Mouse (Mus musculus) MEL (cell line): ENCODE results near the gene Ap5z1.
A peak's percentile ranks its signal among the peaks of the same experiment; 100 is the strongest.

ENCODE experiments used
- CTCF ChIP-seq, 3 experiments: IDR thresholded peaks in 2 of 3; conservative IDR thresholded peaks in 1 of 3; 2 replicates each; pipeline ENCODE4 v1.5.1; 2011 to 2012; ENCODE audit warnings: low read length in 3 of 3, low read depth in 2 of 3, mild to moderate bottlenecking in 2 of 3, improper control_type of control experiment in 1 of 3, inconsistent platforms in 1 of 3, mixed read lengths in 1 of 3, moderate library complexity in 1 of 3; ENCODE audit not compliant: control insufficient read depth in 1 of 3, insufficient read depth in 1 of 3, poor library complexity in 1 of 3, severe bottlenecking in 1 of 3
- JUND ChIP-seq: IDR thresholded peaks from 2 replicates; pipeline ENCODE4 v1.6.1; 2011; ENCODE audit warnings: low read depth, mild to moderate bottlenecking, improper control_type of control experiment, low read length
- USF2 ChIP-seq, 2 experiments: IDR thresholded peaks; 2 replicates each; pipeline ENCODE4 v1.6.1; 2011 to 2012; ENCODE audit warnings: improper control_type of control experiment in 2 of 2, low read length in 2 of 2, borderline replicate concordance in 1 of 2, inconsistent platforms in 1 of 2, low read depth in 1 of 2, mild to moderate bottlenecking in 1 of 2; ENCODE audit not compliant: insufficient read depth in 1 of 2

GRCm38 (mm10) chr5:142478829-142479435 is 15.2 kb downstream of the Ap5z1 start:
- peak; percentile 87 to 98 (median 90) for TF ChIP-seq CTCF (IDR thresholded peaks at IDR 0.05 in 2 of 3, conservative IDR thresholded peaks at IDR 0.05 in 1 of 3; ENCODE audit: control insufficient read depth in 1 of 3, insufficient read depth in 1 of 3, low read depth in 2 of 3, low read length in 3 of 3, poor library complexity in 1 of 3, severe bottlenecking in 1 of 3)
- no peak for TF ChIP-seq USF2 (IDR thresholded peaks at IDR 0.05; ENCODE audit: borderline replicate concordance in 1 of 2, insufficient read depth in 1 of 2, low read depth in 1 of 2, low read length in 2 of 2)
- no peak for TF ChIP-seq JUND
